Mouse (Mus musculus) ES-E14 (cell line): ENCODE measurements around the gene Clec2i.

Experiments used
- CHD2 ChIP-seq: IDR thresholded peaks from 2 replicates; pipeline ENCODE4 v1.6.1; 2014; ENCODE audit warnings: mild to moderate bottlenecking, low read depth, low read length, inconsistent platforms
- HCFC1 ChIP-seq: IDR thresholded peaks from 2 replicates; pipeline ENCODE4 v1.6.1; 2012; ENCODE audit warnings: low read length, inconsistent platforms, borderline replicate concordance; ENCODE audit not compliant: insufficient read depth

DNA sequence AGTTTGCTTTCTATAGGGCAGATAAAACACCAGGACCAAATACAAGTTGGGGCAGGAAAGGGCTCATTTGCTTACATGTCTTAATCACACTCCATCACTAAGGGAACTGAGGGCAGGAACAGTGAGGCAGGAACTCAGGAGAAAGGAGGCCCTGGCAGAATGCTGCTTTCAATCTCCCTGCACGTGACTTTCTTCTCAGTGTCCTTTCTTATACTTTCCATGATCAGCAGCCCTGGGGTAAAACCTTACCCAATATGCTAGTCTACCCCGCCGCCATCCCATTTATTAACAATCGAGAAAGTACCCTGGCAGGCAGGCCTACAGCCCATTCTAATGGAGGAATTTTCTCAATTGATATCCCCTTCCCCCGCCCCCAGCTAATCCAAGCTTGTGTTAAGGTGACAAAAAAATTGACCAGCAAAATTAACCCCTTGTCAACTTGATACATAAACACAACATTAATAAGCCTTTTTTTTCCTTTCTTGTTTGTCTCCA, 42.8 kb upstream of the Clec2i start:
- TF ChIP-seq CHD2 = no peak
- no peak for TF ChIP-seq HCFC1
